Comparison of ENCODE assay signal across 8 mouse cellular contexts in the genomic region with DNA sequence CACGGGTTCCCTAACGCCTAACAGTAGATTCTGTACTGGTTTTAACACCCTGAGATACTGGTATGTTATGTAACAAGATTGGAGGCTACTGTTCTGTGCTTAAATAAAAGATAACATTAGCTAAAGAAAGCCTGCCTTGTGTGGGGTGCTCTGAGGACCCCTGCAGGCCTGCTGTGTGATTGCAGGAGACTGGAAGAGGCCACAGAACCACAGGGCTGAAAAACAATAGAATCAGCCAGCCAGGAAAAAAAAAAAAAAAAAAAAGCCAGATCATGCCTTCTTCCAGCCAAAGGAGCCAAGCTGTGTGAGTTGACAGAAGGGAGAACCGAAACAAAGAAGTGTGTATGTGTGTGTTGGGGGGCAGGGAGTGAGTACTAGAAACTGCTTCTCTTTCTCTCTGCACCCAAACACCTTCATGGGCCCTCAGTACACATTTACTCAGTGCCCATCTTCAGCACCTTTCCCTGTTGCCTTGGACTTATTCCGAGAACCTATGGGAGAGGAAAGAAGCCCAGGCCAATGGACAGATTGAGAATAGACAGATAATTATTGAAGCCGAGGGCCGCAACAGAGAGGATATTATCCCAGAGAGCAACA. TPM values are rescaled to one million over a fixed set of nuclear protein-coding genes. Genes with fewer than 3 reads are reported as not detected.
DNase-seq lines count a peak whose midpoint lies in the region; ATAC-seq lines count a peak whose summit lies in the region.

No protein-coding gene starts in this region.

- no peaks in the 10 kb centered on the region for H3K9me3 ChIP-seq in liver, embryonic 11.5 days (ENCODE audit: control insufficient read depth, low read length)

- no peaks in the 10 kb centered on the region for H3K27me3 ChIP-seq in liver, embryonic 11.5 days (replicated peaks; ENCODE audit: control insufficient read depth, insufficient read depth, low read length)

- DNase-seq in CD4-positive, CD25-positive, alpha-beta regulatory T cell, adult 2 months (ENCODE audit: low read depth, low spot score): peak; percentile 89
- peak; percentile 70 to 88 for DNase-seq in adrenal gland, adult (ENCODE audit: inconsistent age in 2 of 2, low spot score in 1 of 2)
- peak; percentile 63 for DNase-seq in embryo, embryonic 11 days
- DNase-seq in kidney, adult 8-10 months: peak; percentile 60 to 67
- DNase-seq in liver, embryonic 11.5 days (ENCODE audit: low spot score): peak; percentile 45
- peak; percentile 11 to 50 for DNase-seq in natural killer cell, adult 2 months (ENCODE audit: low spot score in 2 of 2)
- DNase-seq in thymus, postnatal 0 days (ENCODE audit: low spot score): peak; percentile 75

- no peaks in the 10 kb centered on the region for H3K36me3 ChIP-seq in liver, embryonic 11.5 days (ENCODE audit: control insufficient read depth, insufficient read depth, low read length)

- WGBS in liver, embryonic 11.5 days: 43% methylated on average over 6 of the region's 6 CpGs

- H3K4me2 ChIP-seq in liver, embryonic 11.5 days: no peak overlapping the region

- H3K4me3 ChIP-seq in liver, embryonic 11.5 days (ENCODE audit: low read depth, low read length): no peak overlapping the region

- peaks cover 19% of the 10 kb centered on the region for H3K4me1 ChIP-seq in liver, embryonic 11.5 days (replicated peaks; ENCODE audit: control insufficient read depth, insufficient read depth, low read length)

- ATAC-seq in granulocyte monocyte progenitor cell, adult 5-6 weeks (replicated peaks; ENCODE audit: poor library complexity, severe bottlenecking): peak; percentile 68
- no peak for ATAC-seq in liver, embryonic 11.5 days (replicated peaks; ENCODE audit: low FRiP score)

- no peak overlapping the region for H3K9ac ChIP-seq in liver, embryonic 11.5 days (ENCODE audit: low read depth, low read length)

- no peak overlapping the region for H3K27ac ChIP-seq in liver, embryonic 11.5 days (ENCODE audit: low read depth, low read length)

RNA-seq across cellular contexts. Expression of a gene that starts 2.2 kb away (rescaled TPM):
- 11.6 and 18.4 TPM in 2 replicates for total RNA-seq in granulocyte monocyte progenitor cell, adult 5-6 weeks (2014; fragmentation: Nextera tagmentation)
- total RNA-seq in granulocyte monocyte progenitor cell, adult 5-6 weeks (2017): 6.7 and 6.9 TPM in 2 replicates
- polyA plus RNA-seq in liver, embryonic 11.5 days (2014; fragmentation: Nextera tagmentation; extraction: Ambion mirVana): 2.9 and 3.1 TPM in 2 replicates
- 9.5 and 9.6 TPM in 2 replicates for polyA plus RNA-seq in thymus, postnatal 0 days (2015; fragmentation: Nextera tagmentation; extraction: Ambion mirVana)

Comparison
In these comparisons a context has a peak if more than half of its experiments do, and no peak if none do; other contexts are left out.
1. DNase-seq: peak in every context shown above with its lines; median percentile 89 in CD4-positive, CD25-positive, alpha-beta regulatory T cell, adult 2 months; 79 in adrenal gland, adult; 75 in thymus, postnatal 0 days; 64 in kidney, adult 8-10 months; 63 in embryo, embryonic 11 days; 45 in liver, embryonic 11.5 days; 30 in natural killer cell, adult 2 months.